Mouse (Mus musculus) megakaryocyte, embryonic 14.5 days (primary cell): Measurements from ENCODE around the gene Tollip. TPM values are rescaled to one million over a fixed set of nuclear protein-coding genes. Genes with fewer than 3 reads are reported as not detected.
"Not testable (repeated sequence)": the region's sequence is repeated elsewhere in the genome, so short reads cannot be mapped to it uniquely, and the experiment has no call there.

ENCODE experiments used
- H3K27me3 ChIP-seq: replicated peaks from 2 replicates; pipeline ENCODE3; 2012; ENCODE audit warnings: inconsistent platforms
- H3K36me3 ChIP-seq: replicated peaks from 2 replicates; pipeline ENCODE3; 2012; ENCODE audit warnings: low read length, inconsistent platforms, mixed read lengths
- H3K4me1 ChIP-seq: 2 replicates; pipeline ENCODE4 v1.6.1; 2012; ENCODE audit warnings: inconsistent platforms
- H3K4me3 ChIP-seq: replicated peaks from 2 replicates; pipeline ENCODE3; 2012; ENCODE audit warnings: moderate library complexity, mild to moderate bottlenecking, inconsistent platforms
- H3K9me3 ChIP-seq: 2 replicates; pipeline ENCODE4 v1.6.1; 2012; ENCODE audit warnings: inconsistent platforms
- FLI1 ChIP-seq: IDR thresholded peaks from 2 replicates; pipeline ENCODE4 v1.6.1; 2012; ENCODE audit warnings: low read length, inconsistent platforms, mixed read lengths
- GATA1 ChIP-seq: IDR thresholded peaks from 3 replicates; pipeline ENCODE4 v1.6.1; 2012; ENCODE audit warnings: mixed read lengths, low read length, inconsistent platforms, borderline replicate concordance
- polyA plus RNA-seq: library from polyadenylated mRNA; stranded (reverse); fragments of >175 nt; gene quantifications from 2 replicates; pipeline ENCODE4 v1.2.3, GENCODE M21; 2012; ENCODE audit warnings: low replicate concordance; ENCODE audit not compliant: insufficient read depth

Tollip gene
- polyA plus RNA-seq, 1 experiment, result 31.0 TPM

DNA sequence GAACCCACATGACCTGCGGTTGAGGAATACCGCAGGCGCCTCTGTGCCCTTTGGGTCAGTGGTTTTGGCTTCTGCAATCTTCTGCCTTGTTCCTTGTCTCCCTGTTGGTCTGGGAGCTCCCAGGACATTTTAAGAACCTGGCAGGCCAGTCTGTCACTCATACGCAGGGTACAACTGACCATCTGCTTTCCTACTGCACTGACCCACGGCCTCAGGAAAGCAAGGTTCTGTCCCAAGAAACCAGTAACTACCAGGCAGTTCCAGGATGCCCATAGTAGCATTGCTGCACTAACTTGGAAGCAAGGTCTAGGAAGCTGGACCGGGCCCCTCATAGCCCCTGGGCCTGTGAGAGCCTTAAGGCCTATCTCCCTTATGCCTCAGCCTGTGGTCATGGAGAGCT lies 16.6 kb upstream of the Tollip start:
- H3K36me3 ChIP-seq, result no peaks in the 10 kb centered on the region
- no peak overlapping the region for H3K4me3 ChIP-seq
- no peaks in the 10 kb centered on the region for H3K9me3 ChIP-seq
- H3K27me3 ChIP-seq, result peaks cover 88% of the 10 kb centered on the region
- no peak for TF ChIP-seq GATA1
- no peaks in the 10 kb centered on the region for H3K4me1 ChIP-seq

DNA sequence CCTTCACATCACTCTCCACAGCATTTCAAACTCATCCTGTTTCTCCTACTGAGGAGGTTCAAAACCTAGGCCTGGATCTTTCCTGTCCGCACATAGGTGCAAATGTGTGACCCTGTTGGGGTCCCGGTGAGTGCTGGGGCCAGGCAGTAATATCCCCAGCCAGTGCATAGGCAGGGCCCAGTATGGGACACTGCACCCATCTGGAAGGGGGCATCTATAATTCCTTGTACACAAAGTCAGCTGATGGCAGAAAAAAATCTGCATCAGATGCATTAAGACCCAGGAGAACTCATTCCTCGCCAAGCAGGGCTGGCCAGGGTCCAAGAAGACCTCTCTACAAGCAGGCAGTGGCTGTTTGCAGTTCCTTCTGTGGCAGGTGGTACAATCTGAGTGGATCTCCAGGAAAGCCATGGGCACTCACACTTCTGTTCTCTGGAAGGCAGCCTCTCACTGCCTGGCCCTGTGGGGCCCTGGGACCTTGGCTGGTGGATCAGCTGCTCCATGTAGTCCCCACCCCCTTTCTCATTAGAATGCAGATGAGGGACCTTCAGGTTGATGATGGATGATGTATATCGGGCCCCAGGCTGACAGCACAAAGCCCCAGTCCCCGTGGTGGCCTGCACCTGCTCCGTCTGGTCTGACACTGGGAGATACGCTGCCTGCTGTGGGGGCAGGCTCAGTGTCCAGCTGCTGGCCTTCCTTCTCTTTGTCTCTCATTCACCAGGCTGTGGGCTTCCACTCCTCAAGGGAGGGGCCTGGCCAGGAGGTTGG lies 16.0 kb upstream of the Tollip start:
- Histone ChIP-seq H3K9me3 (no peaks in the 10 kb centered on the region), H3K4me3 (no peak overlapping the region), H3K4me1 (peaks cover 3% of the 10 kb centered on the region), H3K27me3 (peaks cover 87% of the 10 kb centered on the region), H3K36me3 (no peaks in the 10 kb centered on the region)
- TF ChIP-seq GATA1, result no peak

DNA sequence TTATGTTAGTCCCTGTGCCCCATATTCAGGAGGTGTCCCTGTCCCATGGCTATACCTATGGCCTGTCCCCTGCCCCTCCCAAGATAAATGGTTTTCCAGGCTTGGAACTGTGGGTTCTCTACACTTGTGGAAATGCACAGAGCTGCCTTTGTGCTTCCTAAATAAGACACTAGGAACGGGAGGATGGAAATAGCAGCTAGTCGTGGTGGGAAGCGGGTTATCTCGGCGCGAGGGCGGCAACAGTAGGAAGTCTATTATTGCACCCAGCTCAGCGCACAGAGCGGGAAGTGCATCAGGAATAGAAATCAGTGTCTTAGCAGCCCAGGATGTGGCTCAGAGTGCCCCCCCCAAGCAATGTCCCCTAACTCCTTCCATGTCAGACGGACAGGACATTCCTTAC lies 10.3 kb upstream of the Tollip start:
- peaks cover 78% of the 10 kb centered on the region for H3K27me3 ChIP-seq

DNA sequence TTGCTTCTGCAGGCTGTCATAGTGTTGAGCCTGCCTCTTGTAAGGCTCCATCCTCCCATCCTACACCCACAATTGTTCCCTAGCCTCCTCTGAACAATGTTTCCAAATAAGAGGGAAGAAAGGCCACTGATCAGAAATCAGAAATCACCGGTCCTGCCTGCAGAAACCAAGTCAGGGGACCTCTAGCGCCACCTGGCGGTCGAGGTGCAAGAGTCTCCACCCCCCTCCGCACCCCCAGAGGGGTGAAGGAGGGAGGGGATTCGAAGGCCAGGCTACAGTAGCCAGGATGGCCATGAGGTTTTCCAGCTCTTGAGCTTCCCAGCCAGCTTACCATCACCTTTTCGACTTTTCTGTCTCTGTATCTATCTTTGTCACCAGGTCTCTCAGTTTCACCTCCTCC lies 6.6 kb upstream of the Tollip start:
- Histone ChIP-seq H3K9me3 (peaks cover 6% of the 10 kb centered on the region; the same call in 1 of the 2 replicates), H3K36me3 (no peaks in the 10 kb centered on the region), H3K4me1 (peaks cover 29% of the 10 kb centered on the region), H3K27me3 (peaks cover 61% of the 10 kb centered on the region), H3K4me3 (no peak overlapping the region)
- TF ChIP-seq FLI1 (no peak), GATA1 (no peak)

More for the DNA sequence above, 10.3 kb upstream of the Tollip start:
- Histone ChIP-seq H3K36me3 (no peaks in the 10 kb centered on the region), H3K4me3 (peak overlapping the region; percentile 38), H3K9me3 (peaks cover 6% of the 10 kb centered on the region; the same call in 1 of the 2 replicates), H3K4me1 (peaks cover 29% of the 10 kb centered on the region)
- TF ChIP-seq GATA1 (no peak), FLI1 (no peak)

DNA sequence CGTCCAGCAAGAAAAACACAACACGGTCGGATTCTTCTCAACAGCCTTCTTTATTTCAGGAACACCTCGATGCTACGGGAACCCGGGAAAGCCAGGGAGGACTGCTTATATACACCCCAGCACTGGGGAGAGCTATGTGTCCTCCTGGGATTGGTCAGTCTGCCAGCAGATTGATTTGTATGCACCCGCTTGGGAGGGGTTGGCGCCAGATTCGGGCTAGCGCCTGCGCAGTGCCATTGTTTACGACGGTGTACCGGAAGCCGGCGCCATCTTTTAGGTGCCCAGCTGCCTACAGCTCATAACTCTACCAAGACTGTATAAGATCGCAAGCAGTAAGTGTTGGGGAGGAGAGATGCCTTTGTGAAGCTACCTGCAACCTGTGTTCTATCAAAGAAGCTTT lies 5.8 kb upstream of the Tollip start:
- not testable (repeated sequence) for H3K36me3 ChIP-seq, H3K4me3 ChIP-seq, H3K9me3 ChIP-seq
- Histone ChIP-seq H3K4me1 (peaks cover 25% of the 10 kb centered on the region), H3K27me3 (peaks cover 61% of the 10 kb centered on the region)

DNA sequence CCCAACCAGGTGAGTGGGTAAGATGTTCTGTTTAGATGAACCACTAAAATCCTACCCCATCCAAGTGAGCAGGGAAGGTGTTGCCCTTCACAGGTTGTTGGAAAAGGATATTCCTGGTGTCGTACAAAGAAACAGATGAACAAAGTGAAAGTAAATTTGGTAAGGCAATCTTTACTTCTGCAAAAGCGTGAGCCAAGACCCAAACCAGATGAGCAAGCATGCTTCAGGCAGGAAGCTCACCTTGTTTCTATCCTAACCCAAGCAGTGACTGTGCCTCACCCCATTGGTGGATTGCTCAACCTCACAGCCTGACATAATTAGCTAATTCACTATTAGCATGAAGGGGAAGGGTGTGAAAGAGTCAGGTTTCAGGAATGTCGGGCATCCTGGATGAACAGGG lies 7.0 kb downstream of the Tollip start:
- TF ChIP-seq FLI1 (no peak), GATA1 (no peak)
- peak overlapping the region; percentile 70 for H3K4me3 ChIP-seq
- H3K9me3 ChIP-seq, result peaks cover 3% of the 10 kb centered on the region
- no peaks in the 10 kb centered on the region for H3K36me3 ChIP-seq
- peaks cover 35% of the 10 kb centered on the region for H3K27me3 ChIP-seq
- peaks cover 54% of the 10 kb centered on the region for H3K4me1 ChIP-seq

DNA sequence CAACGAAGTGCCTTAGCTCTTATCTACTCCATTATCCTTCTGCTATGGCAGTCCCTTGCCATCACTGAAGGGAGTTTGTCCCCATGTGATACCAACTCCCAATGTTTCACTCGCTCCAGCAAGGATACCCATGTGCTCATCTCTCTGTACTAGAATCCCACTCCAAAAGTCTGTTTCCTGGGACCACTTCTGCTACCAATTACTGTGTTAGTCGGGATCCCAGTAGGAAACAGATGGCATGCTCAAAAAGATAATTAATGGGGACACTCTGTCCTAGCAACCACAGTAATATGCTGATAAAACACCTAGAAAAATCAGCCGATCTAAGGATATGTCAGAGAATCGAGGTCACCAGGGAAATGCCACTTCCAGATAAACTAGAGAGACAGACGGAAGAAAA lies 9.7 kb downstream of the Tollip start:
- Histone ChIP-seq H3K4me1 (peaks cover 35% of the 10 kb centered on the region), H3K4me3 (no peak overlapping the region), H3K27me3 (peaks cover 38% of the 10 kb centered on the region), H3K9me3 (peaks cover 15% of the 10 kb centered on the region), H3K36me3 (no peaks in the 10 kb centered on the region)
- no peak for TF ChIP-seq FLI1
- TF ChIP-seq GATA1, result no peak

DNA sequence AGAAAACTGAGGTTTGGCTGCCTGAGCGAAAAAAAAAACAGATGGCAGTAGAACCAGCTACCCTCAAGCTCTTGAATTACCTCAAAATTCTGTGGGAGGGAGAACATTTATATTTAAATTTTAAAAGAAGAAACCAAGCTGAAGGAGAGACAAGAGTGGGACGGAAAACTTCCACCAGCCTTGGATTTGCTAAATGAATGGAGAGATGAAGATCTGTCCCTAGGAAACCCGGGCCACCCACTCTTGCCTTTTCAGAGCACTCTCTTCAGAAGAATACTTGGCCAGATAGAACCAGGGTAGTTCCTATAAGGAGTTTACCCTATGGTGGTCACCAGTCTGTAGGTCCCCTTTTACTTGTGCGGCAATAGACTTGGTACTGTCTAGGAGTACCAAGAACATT lies 15.5 kb downstream of the Tollip start:
- TF ChIP-seq FLI1 (no peak), GATA1 (no peak)

DNA sequence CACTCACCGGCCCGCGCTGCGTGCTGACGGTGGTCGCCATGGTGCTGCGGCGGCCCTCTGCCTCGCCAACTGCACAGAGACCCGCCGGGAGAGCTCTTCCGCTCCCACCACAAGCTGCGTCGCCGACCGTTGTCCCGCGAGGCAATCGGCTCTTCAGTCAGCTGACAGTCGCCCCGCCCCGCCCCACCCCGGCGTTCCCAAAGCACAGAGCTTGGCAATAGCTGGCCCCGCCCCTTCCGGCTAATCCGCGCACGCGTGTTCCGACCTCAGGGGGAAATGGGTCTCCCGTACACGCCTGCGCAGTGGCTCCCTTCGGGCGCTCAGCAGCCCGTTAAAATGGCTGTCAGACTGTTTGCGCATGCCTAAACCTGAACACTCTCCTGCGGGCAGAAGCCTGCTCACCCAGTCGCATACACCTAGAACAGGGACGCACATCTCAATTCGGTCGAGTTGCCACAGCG lies 16.0 kb downstream of the Tollip start:
- H3K4me3 ChIP-seq, result peak overlapping the region; percentile 92

More for the DNA sequence above, 15.5 kb downstream of the Tollip start:
- H3K4me3 ChIP-seq, result peak overlapping the region; percentile 92
- H3K27me3 ChIP-seq, result peaks cover 12% of the 10 kb centered on the region
- H3K4me1 ChIP-seq, result peaks cover 38% of the 10 kb centered on the region
- peaks cover 25% of the 10 kb centered on the region for H3K36me3 ChIP-seq
- peaks cover 19% of the 10 kb centered on the region for H3K9me3 ChIP-seq

DNA sequence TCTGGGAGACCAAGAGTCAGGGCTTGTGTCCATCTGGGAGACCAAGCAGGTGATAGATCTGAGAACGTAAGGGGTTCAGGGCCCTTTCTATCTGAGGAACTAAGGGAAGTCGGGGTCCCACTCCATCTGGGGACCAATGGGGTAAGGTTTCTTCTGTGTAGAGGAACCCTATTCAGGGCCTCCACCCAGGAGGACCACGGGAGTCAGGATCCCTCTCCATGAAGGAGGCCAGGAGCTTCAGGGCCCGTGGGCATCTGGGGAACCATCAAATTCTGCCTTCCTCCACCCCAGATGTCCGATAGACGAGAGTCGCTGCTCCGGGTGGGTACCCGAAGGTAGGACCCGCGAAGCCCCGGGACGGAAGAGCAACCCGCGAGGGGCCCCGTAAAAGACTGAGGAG lies 16.5 kb downstream of the Tollip start:
- Histone ChIP-seq H3K36me3 (peaks cover 34% of the 10 kb centered on the region), H3K4me1 (peaks cover 48% of the 10 kb centered on the region), H3K27me3 (peaks cover 12% of the 10 kb centered on the region), H3K4me3 (peak overlapping the region; percentile 92), H3K9me3 (peaks cover 19% of the 10 kb centered on the region)
- TF ChIP-seq GATA1 (no peak), FLI1 (no peak)

More for the DNA sequence above, 16.0 kb downstream of the Tollip start:
- TF ChIP-seq GATA1, result no peak
- no peak for TF ChIP-seq FLI1
- Histone ChIP-seq H3K36me3 (peaks cover 30% of the 10 kb centered on the region), H3K9me3 (peaks cover 19% of the 10 kb centered on the region), H3K4me1 (peaks cover 43% of the 10 kb centered on the region), H3K27me3 (peaks cover 12% of the 10 kb centered on the region)

DNA sequence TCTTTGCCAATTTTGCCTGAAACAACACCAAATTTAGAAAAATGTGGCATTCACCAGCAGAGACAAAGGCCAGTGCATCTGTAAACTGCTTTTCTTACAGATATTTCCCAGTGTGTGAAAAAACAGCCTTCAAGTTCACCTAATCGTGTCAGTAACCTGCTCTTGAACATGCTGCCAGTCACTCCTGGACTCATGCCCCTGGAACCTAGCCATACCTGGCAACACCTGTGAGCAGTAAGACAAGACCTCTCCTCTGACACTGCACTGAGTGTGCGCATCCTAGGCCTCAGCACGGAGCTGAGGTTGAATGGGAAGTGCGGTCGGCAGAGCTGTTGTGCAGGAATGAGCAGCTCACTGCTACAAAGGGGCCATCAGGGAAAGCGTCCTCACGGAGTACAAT lies 26.2 kb downstream of the Tollip start:
- Histone ChIP-seq H3K27me3 (no peaks in the 10 kb centered on the region), H3K36me3 (peaks cover 97% of the 10 kb centered on the region), H3K4me3 (no peak overlapping the region), H3K9me3 (no peaks in the 10 kb centered on the region), H3K4me1 (peaks cover 97% of the 10 kb centered on the region)
- TF ChIP-seq FLI1 (no peak), GATA1 (no peak)
